Mouse (Mus musculus) large intestine, adult 2 months (tissue): ENCODE measurements around the gene Kif1c. TPM values are rescaled to one million over a fixed set of nuclear protein-coding genes. Genes with fewer than 3 reads are reported as not detected.
"Not testable (repeated sequence)": the region's sequence is repeated elsewhere in the genome, so short reads cannot be mapped to it uniquely, and the experiment has no call there.

Experiments used
- DNase-seq: peaks from one replicate; pipeline ENCODE4 v3.0.0-alpha.2; 2012; ENCODE audit warnings: low read depth, low spot score
- WGBS: fragments of 180-500 bp; shearing (Covaris S2); methylation state at CpG from one replicate; pipeline ENCODE4 v1.1.7; 2018; 5-methylcytosine and 5-hydroxymethylcytosine counted together
- polyA plus RNA-seq: library from polyadenylated mRNA; depleted of rRNA; stranded (reverse); fragments of >200 nt; gene quantifications from 2 replicates; pipeline ENCODE4 v1.2.3, GENCODE M21; 2012

The Kif1c gene
- polyA plus RNA-seq, 1 experiment, result 62.0 TPM

- WGBS, result 23% methylated on average over 9 of the region's 9 CpGs
- DNase-seq, result no peak
These were observed 30.2 kb downstream of the Kif1c start for GRCm38 (mm10) chr11:70730427-70731038.

GRCm38 (mm10) chr11:70731178-70731577, 30.8 kb downstream of the Kif1c start:
- no peak for DNase-seq
- 19% methylated on average over 5 of the region's 5 CpGs for WGBS

DNA sequence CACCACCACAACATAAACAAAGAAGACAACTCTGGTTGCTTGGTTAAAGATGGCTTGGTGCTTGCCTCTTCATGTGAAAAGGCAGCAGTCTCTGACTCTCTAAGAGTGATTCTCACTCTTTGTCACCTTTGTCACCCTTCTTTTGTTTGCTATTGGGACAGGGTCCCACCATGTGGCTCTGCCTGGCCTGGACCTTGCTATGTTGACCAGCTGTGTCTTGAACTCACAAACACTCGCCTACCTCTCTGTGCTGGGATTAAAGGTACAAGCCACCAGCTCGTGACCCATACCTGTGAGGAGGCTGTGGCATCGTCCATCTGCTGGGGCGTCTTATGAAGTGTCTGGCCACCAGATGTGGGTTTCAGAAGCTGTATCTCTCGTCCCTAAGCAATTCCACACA, 32.9 kb downstream of the Kif1c start:
- no peak for DNase-seq
- 72% methylated on average over 5 of the region's 5 CpGs for WGBS

- WGBS, result 21% methylated on average over 5 of the region's 5 CpGs
- no peak for DNase-seq
These were observed 37.4 kb downstream of the Kif1c start for GRCm38 (mm10) chr11:70737749-70738148.

- WGBS, result 48% methylated on average over 3 of the region's 3 CpGs
- DNase-seq, result no peak
These were observed 41.3 kb downstream of the Kif1c start for GRCm38 (mm10) chr11:70741603-70742002.

DNA sequence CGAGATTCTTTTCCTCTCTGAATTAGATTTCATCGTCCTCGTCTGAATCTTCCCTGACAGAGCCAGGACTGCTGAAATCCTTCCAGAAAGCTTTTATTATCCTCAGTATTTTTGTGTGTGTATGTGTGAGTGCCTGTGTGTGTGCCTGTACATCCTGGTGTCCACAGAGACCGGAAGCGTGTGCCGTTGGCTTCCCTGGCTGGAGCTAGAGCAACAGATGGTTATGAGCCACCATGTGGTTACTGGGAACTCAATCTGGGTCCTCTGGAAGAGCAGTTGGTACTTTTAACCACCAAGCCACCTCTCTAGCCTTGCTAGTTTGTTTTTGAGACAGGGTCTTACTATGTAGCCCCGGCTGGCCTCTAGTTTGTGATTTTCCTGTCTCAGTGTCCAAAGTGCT, 41.8 kb downstream of the Kif1c start:
- WGBS, result 75% methylated on average over 7 of the region's 7 CpGs
- DNase-seq, result no peak

GRCm38 (mm10) chr11:70742581-70743459, 42.5 kb downstream of the Kif1c start:
- 76% methylated on average over 12 of the region's 12 CpGs for WGBS
- DNase-seq, result no peak

- 43% methylated on average over 7 of the region's 7 CpGs for WGBS
- DNase-seq, result no peak
These were observed 45.3 kb downstream of the Kif1c start for GRCm38 (mm10) chr11:70745636-70746035.

- WGBS, result 48% methylated on average over 4 of the region's 4 CpGs
These were observed 47.7 kb downstream of the Kif1c start for GRCm38 (mm10) chr11:70747876-70748545.

GRCm38 (mm10) chr11:70752337-70753017, 52.1 kb downstream of the Kif1c start:
- no peak for DNase-seq

More at GRCm38 (mm10) chr11:70747876-70748545, 47.7 kb downstream of the Kif1c start:
- DNase-seq, result no peak

GRCm38 (mm10) chr11:70753146-70753545, 52.8 kb downstream of the Kif1c start:
- 52% methylated on average over 10 of the region's 10 CpGs for WGBS

More at GRCm38 (mm10) chr11:70752337-70753017, 52.1 kb downstream of the Kif1c start:
- WGBS, result 38% methylated on average over 4 of the region's 4 CpGs

GRCm38 (mm10) chr11:70754476-70754875, 54.1 kb downstream of the Kif1c start:
- no peak for DNase-seq
- 30% methylated on average over 4 of the region's 4 CpGs for WGBS

More at GRCm38 (mm10) chr11:70753146-70753545, 52.8 kb downstream of the Kif1c start:
- no peak for DNase-seq

- DNase-seq, result no peak
These were observed 54.6 kb downstream of the Kif1c start for GRCm38 (mm10) chr11:70754958-70755357.

GRCm38 (mm10) chr11:70755645-70756044, 55.3 kb downstream of the Kif1c start:
- DNase-seq, result no peak
- 4% methylated on average over 7 of the region's 7 CpGs for WGBS

More at GRCm38 (mm10) chr11:70754958-70755357, 54.6 kb downstream of the Kif1c start:
- WGBS, result 28% methylated on average over 7 of the region's 7 CpGs

DNA sequence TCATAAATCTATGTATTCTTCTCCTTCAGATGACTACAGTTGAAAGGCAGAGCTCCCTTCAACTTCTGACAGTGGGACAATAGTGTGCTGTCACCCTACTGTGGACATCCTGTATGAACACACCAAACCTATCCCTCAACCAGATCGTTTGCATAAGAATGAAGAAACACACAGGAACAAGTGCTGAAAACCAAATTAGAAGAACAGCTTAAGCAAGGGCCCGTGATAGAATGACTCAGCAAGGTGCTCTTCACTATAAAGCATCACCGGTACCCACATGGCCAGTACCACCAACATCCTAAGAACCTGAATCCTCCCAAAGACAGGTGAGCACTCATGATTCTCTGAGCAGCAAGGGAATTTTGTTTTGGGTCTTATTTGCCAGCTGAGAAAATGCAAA, 60.1 kb downstream of the Kif1c start:
- 64% methylated on average over 3 of the region's 3 CpGs for WGBS

DNA sequence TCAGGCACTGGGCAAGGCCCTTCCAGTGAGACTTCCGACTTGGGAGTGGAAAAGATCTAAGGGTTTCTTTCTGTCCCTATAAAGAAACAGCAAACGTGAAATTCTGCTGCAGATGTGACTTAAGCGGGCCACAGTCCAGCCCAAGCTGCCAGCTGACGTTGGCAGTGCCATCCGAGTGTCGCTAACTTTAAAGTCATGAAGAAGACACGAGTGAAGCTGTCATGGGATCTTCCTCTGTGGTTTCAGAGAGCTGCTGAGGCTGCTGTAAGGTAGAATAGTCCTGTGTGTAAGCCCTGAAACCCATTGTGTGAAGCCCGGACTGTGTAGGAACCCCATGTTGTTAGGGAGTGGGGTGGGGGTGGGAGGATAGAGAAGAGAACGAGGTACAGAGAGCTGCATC, 62.3 kb downstream of the Kif1c start:
- 83% methylated on average over 9 of the region's 9 CpGs for WGBS
- DNase-seq, result no peak

More for the DNA sequence above, 60.1 kb downstream of the Kif1c start:
- not testable (repeated sequence) for DNase-seq

DNA sequence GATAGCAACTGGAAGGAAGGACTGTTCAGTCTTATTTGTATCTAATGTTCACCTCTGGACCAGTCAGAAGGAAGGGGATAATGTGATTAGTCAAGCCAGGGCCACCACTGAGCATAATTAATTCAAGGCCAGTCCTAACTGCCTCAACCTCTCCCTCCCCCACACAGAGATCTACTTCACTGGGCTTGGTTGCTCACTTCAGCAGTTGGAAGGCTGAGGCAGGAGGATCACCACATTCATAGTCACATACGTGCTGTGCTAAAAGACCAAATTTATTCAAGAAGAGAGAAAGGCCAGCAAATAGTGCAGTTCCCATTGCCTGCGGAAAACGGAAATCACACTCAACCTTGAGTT, 63.2 kb downstream of the Kif1c start:
- DNase-seq, result no peak
- WGBS, result 20% methylated on average over 3 of the region's 3 CpGs

- under 1% methylated on average over 78 of the region's 78 CpGs for WGBS
- DNase-seq, result no peak
These were observed 63.8 kb downstream of the Kif1c start, which contains the start of gene Zfp3 for GRCm38 (mm10) chr11:70763936-70764808. Zfp3 (plus strand) TSS chr11:70764209.
